Mouse (Mus musculus): Measurements from ENCODE around the gene Farp2.

Farp2 gene

DNA sequence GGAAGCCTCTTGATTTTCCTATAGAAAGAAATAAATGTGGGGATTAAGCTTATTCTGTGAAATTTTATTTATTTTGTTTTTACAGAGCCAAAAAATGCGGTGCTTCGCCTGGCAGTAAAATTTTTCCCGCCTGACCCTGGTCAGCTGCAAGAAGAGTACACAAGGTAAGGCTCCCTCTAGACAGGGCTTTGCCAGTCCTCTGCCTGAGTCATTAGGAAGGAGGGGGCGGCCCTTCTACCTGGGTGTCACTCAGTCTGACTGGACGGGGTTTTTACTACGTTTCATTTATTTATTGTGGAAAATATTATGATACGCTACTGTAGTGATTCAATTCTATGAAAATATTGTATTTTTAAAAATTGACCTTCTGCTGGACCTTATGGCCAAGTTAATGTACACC lies 51.3 kb downstream of the Farp2 start:
- DNase-seq (ENCODE audit: low spot score) = no peak

DNA sequence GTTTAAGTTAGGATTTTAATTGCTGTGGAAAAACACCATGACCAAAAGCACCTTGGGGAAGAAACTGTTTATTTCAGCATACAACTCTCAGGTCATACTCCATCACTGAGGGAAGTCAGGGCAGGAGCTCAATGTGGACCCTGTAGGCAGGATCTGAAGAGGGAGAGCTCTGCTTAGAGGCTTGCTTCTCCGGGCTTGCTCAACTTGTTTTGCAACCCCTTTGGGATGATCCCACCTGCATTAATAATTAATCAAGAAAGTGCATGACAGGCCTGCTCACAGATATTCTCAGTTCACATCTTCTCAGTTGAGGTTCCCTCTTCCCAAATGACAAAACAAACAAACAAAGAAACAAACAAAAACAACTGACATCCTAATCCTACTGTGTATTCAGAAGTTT lies 51.8 kb downstream of the Farp2 start:
- DNase-seq (ENCODE audit: low spot score) = no peak

DNA sequence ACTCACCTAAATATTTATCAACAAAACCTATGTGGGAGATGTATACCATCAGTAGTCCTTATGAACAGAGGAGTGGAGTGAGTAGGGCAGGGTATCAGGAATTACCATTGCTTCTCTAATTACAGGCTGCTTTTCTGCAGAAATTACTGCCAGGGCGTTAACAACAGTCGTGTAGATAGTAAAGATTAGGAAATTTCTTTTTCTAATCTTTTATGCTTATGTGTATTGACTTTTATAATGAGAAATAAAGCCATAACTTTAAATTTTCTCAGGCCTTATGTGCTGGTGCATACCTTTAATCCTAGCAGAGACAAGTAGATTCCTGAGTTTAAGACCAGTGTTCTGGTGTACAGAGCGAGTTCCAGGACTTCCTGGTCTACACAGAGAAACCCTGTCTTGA lies 52.9 kb downstream of the Farp2 start:
- no peak for DNase-seq (ENCODE audit: low spot score)

DNA sequence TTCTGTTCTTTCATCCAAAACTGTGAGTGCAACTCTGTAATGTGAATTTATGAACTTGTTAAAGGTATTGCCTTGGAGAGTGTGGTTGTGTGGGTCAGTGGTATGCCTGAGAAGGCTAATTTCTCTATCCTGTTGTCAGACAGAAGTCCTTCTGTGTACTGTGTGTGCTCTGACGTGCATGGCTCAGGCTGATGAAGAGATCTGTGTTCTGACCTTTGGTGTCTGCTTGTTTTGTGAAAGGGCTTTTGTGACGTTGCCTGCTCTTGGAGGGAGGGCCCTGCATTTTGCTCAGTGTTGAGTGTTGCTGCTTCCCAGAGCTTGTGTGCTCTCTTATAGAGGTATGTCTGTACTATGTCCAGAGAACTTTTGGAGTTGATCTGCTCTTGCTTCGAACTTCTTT lies 55.1 kb downstream of the Farp2 start:
- no peak for DNase-seq (ENCODE audit: low spot score)

DNA sequence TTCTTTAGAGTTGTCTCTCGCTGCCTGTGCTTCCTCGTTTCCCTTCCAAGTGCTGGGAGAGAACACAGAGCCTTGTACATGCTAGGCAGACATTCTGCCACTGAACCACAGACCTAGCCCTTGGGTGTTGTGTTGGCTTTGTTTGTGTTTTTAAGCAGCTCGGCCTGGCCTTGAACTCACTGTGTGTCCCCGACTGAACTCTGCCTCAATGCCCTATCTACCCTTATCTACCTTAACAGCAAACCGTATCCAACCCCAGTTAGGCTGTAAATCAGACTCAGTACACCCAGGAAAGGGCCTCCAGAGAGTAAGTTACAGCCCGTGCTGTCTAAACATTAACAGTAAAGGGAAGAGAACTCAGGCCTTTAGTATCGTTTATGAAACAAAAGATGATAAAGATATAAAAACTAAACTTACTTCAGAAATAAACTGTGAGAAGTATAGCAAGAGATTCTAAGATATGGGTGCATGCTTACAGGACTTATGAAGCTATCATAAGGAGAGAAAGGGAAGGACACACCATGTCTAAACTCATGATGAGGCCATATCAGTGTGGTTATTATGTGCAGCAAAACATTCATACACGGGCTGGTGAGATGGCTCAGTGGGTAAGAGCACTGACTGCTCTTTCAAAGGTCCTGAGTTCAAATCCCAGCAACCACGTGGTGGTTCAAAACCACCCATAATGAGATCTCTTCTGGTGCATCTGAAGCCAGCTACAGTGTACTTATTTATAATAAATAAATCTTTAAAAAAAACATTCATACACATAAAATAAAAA lies 56.0 kb downstream of the Farp2 start:
- no peak for DNase-seq (ENCODE audit: low spot score)

DNA sequence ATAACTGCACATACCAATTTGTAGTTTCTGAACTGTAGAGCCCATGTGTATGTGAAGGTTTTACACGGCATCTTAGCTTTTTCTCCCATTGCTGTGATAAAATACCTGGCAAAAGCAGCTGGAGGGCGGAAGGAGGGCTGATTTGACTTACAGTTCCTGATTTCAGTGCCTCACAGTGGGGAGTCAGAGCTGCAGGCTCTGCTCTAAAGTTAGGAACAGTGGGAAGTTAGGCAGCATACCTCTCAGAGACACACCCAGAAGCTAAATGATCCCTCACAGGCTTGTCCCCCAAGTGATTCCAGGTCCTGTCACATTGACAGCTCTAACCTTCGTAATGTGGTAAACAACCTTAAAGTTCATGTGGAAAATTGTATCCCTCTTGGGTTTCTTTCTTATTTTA lies 65.2 kb downstream of the Farp2 start:
- no peak for DNase-seq (ENCODE audit: low spot score)

DNA sequence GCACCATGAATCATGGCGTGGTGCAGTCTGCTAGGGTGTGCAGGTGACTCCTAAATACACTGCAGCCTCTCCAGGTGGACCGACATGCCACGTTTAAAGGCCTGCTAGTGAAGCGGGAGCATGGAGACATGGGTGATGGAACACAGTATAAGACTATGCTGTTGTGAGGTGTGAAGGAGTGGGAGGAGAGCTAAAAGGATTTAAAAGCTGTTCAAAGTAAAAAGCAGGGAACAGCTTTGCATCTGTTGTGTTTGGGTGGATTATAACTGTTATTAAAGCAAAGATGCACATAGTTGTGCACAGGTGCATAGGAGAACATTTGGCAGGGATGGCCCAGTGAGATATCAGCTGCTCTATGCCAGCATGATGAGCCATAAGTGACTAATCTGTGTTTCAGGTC lies 66.0 kb downstream of the Farp2 start:
- no peak for DNase-seq (ENCODE audit: low spot score)

DNA sequence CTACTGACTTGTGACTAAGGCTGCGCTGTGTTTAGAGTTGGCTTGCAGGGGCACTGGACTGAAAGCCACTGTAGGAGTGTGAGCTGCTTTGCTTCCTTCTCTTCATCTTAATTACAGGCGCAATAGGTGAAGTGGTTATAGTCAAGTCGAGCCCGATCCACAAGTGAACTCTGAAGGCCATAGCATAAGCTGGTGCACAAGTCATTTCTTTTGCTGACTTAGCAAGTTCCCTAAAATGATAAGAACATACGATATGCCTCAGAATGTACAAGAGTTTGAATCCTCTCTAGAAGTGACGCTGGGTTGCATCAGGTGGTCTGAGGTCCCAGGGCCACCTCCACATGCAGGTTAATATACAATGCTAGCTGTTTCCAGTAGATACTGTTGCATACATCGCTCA lies 69.7 kb downstream of the Farp2 start:
- DNase-seq (ENCODE audit: low spot score) = no peak

DNA sequence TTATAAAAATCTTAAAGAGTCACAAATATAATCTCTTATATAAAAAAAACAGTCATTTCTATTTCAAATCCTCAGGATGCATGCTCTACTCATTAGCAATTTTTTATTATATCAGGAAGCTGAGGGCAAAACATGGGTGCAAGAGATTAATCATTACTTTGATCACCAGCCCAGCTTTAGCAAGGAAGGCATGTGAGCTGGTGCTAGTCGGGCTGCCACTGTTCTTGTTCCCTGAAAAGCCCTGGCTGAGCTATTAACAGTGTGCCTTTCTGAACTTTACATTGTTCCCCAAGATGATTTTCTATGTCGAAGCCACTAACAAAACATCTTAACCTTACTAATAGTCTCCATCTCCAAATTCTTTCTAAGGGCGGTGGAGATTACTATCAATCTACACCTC lies 76.5 kb downstream of the Farp2 start:
- no peak for DNase-seq (ENCODE audit: low spot score)

DNA sequence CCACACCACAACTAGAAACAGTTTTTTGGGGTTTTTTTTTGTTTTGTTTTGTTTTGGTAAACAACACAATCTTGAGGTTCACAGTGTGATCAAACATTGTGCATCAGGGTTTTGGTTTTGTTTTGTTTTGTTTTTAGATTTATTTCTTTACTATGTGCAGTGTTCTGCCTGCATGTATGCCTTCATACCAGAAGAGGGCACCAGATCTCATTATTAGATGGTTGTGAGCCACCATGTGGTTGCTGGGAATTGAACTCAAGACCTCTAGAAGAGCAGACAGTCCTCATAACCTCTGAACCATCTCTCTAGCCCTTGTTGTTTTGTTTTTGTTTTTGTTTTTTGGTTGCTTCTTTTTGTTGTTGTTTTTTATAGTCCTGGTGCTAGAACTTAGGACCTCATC lies 82.1 kb downstream of the Farp2 start:
- DNase-seq (ENCODE audit: low spot score) = no peak

DNA sequence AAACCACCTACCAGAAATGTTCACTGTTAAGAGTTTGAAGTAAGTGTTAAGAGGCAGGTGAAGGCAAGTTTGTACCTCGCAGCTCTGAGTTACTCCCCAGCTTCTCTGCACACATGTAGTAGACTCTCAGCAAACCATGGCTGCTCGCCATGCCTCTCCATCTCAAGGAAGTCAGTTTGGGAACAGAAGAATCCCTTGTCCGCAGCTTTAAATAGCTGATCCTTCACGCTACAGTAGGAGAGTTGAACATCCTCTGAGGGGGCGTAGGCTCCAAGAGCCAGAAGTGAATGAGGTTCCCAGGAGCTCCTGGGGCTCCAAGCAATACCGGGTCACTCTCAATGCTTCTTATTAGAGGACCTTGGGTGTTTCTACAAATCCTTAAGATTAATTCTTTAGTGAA lies 84.0 kb downstream of the Farp2 start:
- DNase-seq (ENCODE audit: low spot score) = no peak

DNA sequence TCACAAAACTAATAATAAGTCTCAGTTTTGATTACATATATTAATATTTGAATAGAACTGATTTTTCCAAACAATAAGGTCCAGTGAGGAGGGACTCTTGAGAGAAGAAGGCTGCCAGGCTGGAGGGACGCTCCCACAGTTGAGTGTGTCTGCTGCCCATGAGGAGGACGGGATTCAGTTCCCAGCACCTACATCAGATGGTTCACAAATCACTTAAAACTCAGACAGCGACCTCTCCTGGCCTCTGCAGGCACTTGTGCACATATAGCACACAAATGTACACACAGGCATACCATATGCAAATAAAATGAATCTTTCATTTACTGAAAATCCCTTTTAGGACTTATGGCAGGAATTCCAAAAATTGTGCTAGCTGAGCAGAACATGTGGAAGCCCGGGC lies 91.0 kb downstream of the Farp2 start:
- DNase-seq (ENCODE audit: low spot score) = no peak

DNA sequence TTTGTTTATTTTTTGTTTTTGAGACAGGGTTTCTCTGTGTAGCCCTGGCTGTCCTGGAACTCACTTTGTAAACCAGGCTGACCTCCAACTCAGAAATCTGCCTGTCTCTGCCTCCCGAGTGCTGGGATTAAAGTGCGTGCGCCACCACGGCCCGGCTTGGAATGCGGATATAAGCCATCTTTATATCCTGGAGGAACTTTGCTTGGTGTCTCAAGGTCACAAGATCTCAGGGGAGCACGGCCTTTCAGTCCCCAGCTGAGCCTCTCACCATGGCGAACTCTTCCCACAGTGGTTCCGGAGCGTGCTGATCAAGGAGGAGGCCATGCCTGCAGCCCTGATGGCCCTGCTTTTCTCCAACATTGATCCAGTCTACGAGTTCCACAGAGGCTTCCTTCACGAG lies 92.0 kb downstream of the Farp2 start:
- DNase-seq (ENCODE audit: low spot score) = no peak

DNA sequence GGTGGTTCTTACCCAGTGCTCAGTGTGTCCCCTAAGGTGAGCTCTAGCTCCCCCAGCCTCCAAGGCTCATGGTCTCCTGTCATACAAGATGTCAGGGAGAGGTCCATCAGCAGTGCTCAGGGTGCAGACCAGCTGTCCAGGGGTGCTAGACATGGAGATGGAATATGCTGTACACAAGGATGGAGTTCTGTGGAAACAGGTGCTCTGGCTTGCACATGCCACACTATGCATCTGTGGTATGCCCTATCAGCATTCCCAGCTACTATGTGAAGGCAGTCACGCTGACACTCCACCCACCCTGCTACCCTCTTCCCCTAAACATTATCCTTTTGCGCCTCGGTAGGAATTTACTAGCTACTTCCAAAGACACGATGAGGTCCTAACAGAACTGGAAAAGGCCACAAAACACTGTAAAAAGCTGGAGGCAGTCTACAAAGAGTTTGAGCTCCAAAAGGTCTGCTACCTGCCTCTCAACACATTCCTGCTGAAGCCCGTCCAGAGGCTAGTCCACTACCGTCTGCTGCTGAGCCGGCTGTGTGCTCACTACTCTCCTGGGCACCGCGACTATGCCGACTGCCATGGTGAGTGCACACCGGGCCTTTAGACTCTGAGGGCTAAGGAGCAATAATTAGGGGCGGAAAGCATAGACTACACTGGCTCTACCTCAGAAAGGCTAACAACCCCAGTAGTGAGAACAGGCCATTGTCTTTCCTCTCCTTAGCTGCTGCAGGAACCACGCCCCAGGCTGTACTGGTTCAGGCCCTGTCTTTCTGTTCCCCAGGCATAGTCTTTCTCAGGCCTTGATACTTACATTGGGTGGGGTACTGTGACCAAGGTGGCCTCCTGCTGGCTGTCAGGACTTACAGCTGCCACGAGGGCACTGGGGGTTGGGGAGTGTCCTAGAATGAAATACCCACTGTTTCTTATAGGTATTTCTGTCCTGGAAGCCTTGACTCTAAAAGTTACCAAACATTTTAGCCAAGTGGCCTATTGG lies 95.5 kb downstream of the Farp2 start:
- no peak for DNase-seq (ENCODE audit: low spot score)

DNA sequence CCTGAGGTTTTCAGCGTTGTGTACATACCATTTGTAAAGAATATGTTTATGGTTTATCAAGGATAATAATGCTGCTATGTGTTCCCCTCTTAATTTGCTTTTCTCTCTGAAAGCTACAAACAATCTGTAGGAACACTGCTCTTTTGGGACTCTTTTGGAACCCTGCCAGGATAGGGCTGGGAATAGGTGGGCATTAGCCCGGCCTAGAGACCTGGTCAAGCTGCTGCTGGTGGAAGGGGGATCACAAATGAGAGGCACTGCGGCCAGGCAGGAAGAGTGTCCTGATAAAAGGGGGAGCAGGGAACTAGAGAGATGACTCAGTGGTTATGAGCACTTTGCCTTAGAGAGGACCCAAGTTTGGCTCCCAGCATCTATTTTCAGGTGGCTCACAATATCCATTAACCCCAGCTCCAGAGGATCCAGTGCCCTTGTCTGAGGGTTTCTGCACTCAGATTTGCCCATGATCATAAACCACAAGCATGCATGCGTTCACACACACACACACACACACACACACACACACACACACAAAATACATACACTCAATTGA lies 96.9 kb downstream of the Farp2 start:
- DNase-seq (ENCODE audit: low spot score) = no peak

DNA sequence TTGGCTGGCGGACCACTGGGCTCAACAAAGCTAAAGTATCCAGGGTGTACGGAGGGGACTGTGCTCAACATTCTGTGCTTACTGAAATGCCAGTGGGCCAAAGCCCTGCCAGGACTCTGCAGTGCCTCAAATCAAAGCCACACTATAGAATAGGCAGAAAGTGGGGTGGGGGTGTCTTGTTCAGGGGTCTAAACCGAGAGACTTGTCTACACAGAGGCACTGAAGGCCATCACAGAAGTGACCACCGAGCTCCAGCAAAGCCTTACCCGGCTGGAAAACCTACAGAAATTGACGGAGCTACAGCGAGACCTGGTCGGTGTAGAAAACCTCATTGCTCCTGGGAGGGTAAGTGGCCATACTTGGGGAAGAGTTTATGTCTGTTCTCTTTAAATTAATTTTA lies 97.9 kb downstream of the Farp2 start:
- no peak for DNase-seq (ENCODE audit: low spot score)

DNA sequence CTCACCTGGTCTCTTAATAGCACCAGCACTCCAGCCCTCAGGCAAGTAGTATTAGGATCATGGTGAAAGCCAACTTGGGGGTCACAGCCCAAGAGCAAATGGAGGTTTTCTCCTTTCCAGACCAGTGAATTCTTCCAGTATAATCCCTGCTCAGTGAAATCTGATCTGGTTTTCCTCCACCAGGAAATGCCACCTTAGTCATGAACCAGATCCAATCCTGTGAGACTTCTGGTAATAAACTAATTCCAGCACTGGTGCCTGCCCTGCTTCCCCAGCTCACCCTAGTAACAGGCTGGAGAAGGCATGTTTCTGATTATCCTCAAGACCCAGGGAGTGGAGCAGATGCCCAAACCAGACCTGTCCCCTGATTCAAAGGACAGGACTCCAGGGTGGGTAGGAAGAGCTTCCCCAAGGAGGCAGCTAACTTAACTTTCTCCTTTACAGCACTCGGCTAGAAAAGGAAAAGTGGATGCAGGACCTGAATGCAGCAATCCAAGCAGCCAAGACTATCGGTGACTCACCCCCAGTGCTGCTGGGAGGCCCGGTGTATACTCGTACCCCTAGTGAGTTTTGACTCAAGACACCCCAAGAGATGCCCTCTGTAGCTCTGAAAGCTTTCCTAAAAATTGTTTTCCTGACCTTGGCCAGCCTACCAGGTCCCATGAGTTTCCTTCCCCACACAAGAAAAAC lies 106.3 kb downstream of the Farp2 start:
- peak; percentile 43 for DNase-seq (ENCODE audit: low spot score)

DNA sequence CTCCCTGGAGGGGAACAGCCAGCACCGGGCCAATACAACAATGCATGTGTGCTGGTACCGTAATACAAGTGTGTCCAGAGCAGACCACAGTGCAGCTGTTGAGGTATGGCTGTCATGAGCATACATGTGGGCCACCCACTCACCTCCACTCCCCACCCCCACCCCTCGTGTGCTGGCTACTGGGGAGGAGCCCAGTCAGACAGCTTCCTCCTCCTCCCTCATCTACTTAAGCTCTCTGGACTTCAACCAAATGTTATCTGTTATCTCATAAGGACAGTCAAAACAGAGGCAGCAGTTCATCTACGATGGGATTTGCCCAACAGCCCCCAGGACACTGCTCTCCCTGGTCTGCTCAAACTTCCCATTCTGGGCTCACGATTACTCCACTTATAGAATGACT lies 107.1 kb downstream of the Farp2 start:
- no peak for DNase-seq (ENCODE audit: low spot score)

DNA sequence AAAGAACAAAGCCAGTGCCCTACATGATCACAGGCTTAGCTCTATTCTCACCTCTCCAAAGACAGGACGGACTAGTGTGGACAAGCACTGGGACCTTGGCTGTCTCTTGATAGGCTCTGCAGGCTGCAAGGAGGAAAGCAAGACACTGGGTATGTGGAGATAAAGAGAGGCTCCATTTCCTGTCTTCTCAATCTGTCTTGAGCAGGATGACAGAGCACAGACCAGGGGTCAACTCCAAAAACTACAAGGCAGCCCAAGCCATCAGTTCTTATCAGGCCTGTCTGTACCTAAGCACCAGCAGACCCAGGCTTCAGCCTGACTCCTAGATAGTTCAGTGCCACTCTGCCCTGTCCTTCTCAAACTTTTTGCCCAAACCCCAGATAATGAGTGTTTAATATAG lies 112.6 kb downstream of the Farp2 start:
- no peak for DNase-seq (ENCODE audit: low spot score)

DNA sequence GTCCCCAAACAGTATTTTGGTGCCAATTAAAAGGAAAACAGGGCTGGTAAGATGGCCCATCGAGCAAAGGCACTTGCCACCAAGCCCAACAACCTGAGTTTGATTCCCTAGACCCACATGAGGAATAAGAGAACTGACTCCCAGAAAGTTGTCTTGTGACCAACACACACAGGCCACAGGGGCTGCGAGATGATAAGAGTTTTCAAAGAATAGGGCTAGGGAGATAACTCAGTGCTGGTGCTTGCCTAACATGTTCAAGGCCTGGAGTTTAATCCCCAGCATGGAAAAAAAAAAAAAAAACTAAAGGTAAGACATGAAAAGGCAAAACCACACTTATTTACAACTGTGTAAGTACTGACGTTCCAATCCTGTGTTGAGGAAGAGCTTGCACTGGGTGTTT lies 118.9 kb downstream of the Farp2 start:
- no peak for DNase-seq (ENCODE audit: low spot score)

DNA sequence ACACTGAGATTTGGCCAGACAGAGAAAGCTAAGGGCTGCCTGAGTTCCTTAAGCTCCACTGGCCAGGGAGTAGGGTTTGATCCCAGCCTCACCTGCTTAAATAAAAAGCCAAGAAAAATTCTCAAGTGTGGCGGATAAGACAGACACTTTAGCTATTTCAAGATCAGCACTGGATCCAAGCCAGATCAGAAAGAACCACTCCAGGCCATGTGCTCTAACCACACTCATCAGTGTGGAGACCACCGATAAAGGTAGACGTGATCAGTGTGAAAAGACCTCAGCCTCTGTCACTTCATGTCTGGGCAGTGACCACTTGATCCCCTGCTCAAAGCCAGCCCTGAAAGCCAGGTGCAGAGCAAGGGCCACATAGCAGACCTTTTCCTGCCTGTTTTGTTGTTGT lies 120.8 kb downstream of the Farp2 start:
- no peak for DNase-seq (ENCODE audit: low spot score)

DNA sequence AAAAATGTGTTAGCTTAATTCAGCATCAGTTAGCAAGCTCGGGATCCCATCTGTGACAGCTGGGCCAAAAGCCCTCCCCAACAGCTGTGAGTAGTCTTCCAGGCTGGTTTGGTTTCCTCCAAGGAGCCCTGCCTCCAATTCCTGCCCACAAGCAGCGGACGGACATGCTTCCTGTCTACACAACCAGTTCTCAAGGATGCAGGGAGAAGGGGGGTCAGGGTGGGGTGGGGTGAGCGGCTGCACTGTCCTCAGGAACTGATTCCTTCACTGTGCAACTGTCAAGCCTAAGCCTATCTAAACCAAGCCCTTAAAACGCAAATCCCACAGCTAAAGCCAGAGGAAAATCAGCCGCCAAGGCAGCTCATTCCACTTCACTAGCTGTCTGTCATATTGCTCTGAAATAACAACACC lies 122.6 kb downstream of the Farp2 start:
- peak; percentile 47 for DNase-seq (ENCODE audit: low spot score)

Measured in embryo, embryonic 10.5 days (tissue).